Mouse (Mus musculus): ENCODE measurements around the gene Slc6a11.

DNA sequence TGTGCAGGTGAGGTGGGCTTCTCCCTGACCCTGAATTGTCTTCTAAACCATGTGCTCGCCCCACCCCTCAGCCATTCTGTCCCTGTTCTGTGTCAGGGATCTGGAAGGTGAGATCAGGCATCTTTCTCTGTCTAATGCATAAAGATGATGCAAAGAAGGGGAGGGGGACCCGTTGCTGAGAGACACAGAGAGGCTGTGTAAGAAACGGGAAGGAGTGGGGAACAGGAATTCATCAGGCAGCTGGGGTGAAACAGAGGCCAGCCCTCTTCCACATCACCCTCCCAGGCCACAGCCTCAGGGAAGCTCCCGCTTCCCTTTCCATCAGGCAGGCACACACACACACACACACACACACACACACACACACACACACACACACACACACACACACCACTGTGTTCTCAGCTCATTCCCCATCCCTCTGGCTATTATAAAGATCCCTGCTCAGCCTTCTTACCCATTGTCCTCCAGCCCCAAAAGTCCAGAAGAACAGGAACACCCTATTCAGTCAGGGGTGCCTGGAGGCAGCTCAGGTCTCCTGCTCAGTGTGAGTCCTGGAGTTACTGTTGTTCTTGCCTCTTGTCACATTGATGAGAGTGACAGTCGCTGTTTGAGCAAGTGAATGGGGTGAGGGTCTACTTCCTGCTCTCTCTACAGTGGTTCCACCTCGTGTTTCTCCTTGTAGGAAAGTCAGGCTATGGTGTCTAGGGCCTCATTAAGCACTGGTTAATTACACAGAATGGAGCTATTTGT, 108.0 kb downstream of the Slc6a11 start:
- no peak for TF ChIP-seq CTCF (IDR thresholded peaks at IDR 0.05; ENCODE audit: borderline replicate concordance, insufficient read depth, low read length)
- TF ChIP-seq POLR2A (IDR thresholded peaks at IDR 0.05; ENCODE audit: low read depth, low read length), result no peak

Measured in embryonic fibroblast, embryonic 13.5 days (primary cell).